Mouse (Mus musculus) midbrain, embryonic 15.5 days (tissue): ENCODE measurements around the gene Pld4. TPM values are rescaled to one million over a fixed set of nuclear protein-coding genes. Genes with fewer than 3 reads are reported as not detected.
"Not testable (repeated sequence)": the region's sequence is repeated elsewhere in the genome, so short reads cannot be mapped to it uniquely, and the experiment has no call there.

Experiments
- ATAC-seq: fragments of 200-750 bp; cut with Nextera tagmentation; replicated peaks from 2 replicates; pipeline ENCODE4 v1.8.0; 2017; ENCODE audit warnings: moderate TSS enrichment
- H3K27ac ChIP-seq: fragments of 300-500 bp; sonication (generic); 2 replicates; pipeline ENCODE4 v1.5.1; 2015; ENCODE audit warnings: mild to moderate bottlenecking, inconsistent platforms
- H3K27me3 ChIP-seq: fragments of 300-500 bp; sonication (generic); replicated peaks from 2 replicates; pipeline ENCODE4 v1.6.1; 2015; ENCODE audit warnings: inconsistent platforms
- H3K36me3 ChIP-seq: fragments of 300-500 bp; sonication (generic); replicated peaks from 2 replicates; pipeline ENCODE4 v1.6.1; 2015; ENCODE audit warnings: inconsistent platforms
- H3K4me1 ChIP-seq: fragments of 300-500 bp; sonication (generic); 2 replicates; pipeline ENCODE4 v1.6.1; 2015; ENCODE audit warnings: inconsistent platforms
- H3K4me2 ChIP-seq: fragments of 300-500 bp; sonication (generic); 2 replicates; pipeline ENCODE4 v1.6.1; 2015; ENCODE audit warnings: inconsistent platforms, mild to moderate bottlenecking, moderate library complexity
- H3K4me3 ChIP-seq: fragments of 300-500 bp; sonication (generic); 2 replicates; pipeline ENCODE4 v1.5.1; 2015; ENCODE audit warnings: mild to moderate bottlenecking, inconsistent platforms
- H3K9ac ChIP-seq: fragments of 300-500 bp; sonication (generic); 2 replicates; pipeline ENCODE4 v1.6.1; 2015; ENCODE audit warnings: mild to moderate bottlenecking, inconsistent platforms
- H3K9me3 ChIP-seq: fragments of 300-500 bp; sonication (generic); 2 replicates; pipeline ENCODE4 v1.6.1; 2016; ENCODE audit warnings: inconsistent platforms
- WGBS: fragments of 180-500 bp; shearing (Covaris S2); methylation state at CpG from one replicate; pipeline ENCODE4 v1.1.7; 2015; ENCODE audit warnings: mixed read lengths; 5-methylcytosine and 5-hydroxymethylcytosine counted together
- microRNA-seq: library from miRNA; unstranded; fragments of <30 nt; microRNA quantifications from one replicate; pipeline ENCODE4, GENCODE M21; 2016
- polyA plus RNA-seq: library from polyadenylated mRNA; unstranded; fragments of >200 nt; fragmentation: Nextera tagmentation; extraction: Ambion mirVana; gene quantifications from 2 replicates; pipeline ENCODE4 v1.2.1, GENCODE M21; 2015

Gene Pld4
- polyA plus RNA-seq, 1 experiment from 2014 or later, result 7.3 TPM

GRCm38 (mm10) chr12:112813370-112813769 is 52.9 kb downstream of the Pld4 start:
- Histone ChIP-seq H3K9me3 (no peaks in the 10 kb centered on the region), H3K27me3 (no peaks in the 10 kb centered on the region), H3K4me2 (no peak overlapping the region), H3K9ac (no peak overlapping the region), H3K27ac (no peak overlapping the region), H3K4me3 (no peak overlapping the region), H3K4me1 (peaks cover 12% of the 10 kb centered on the region), H3K36me3 (peaks cover 8% of the 10 kb centered on the region)
- 79% methylated on average over 7 of the region's 7 CpGs for WGBS
- no peak for ATAC-seq

- no peaks in the 10 kb centered on the region for H3K27me3 ChIP-seq
- H3K9ac ChIP-seq, result no peak overlapping the region
- no peak overlapping the region for H3K4me2 ChIP-seq
- H3K4me1 ChIP-seq, result peaks cover 4% of the 10 kb centered on the region; the same call in 1 of the 2 replicates
- peaks cover 13% of the 10 kb centered on the region for H3K36me3 ChIP-seq
- H3K9me3 ChIP-seq, result no peaks in the 10 kb centered on the region
- WGBS, result 77% methylated on average over 14 of the region's 14 CpGs
- ATAC-seq, result no peak
- H3K27ac ChIP-seq, result no peak overlapping the region
- no peak overlapping the region for H3K4me3 ChIP-seq
Measured at GRCm38 (mm10) chr12:112814682-112815470, 54.4 kb downstream of the Pld4 start.

- no peak overlapping the region for H3K27ac ChIP-seq
- H3K9ac ChIP-seq, result no peak overlapping the region
- no peaks in the 10 kb centered on the region for H3K27me3 ChIP-seq
- H3K4me3 ChIP-seq, result no peak overlapping the region
- peaks cover 23% of the 10 kb centered on the region for H3K36me3 ChIP-seq
- no peak overlapping the region for H3K4me2 ChIP-seq
- 57% methylated on average over 4 of the region's 4 CpGs for WGBS
- H3K4me1 ChIP-seq, result no peaks in the 10 kb centered on the region
- H3K9me3 ChIP-seq, result no peaks in the 10 kb centered on the region
- ATAC-seq, result no peak
Measured at GRCm38 (mm10) chr12:112816294-112816693, 55.8 kb downstream of the Pld4 start.

- H3K4me3 ChIP-seq, result not testable (repeated sequence)
Measured at GRCm38 (mm10) chr12:112816866-112817265, 56.4 kb downstream of the Pld4 start.

More at GRCm38 (mm10) chr12:112816866-112817265, 56.4 kb downstream of the Pld4 start:
- not testable (repeated sequence) for H3K4me1 ChIP-seq, H3K9me3 ChIP-seq, H3K4me2 ChIP-seq, H3K27ac ChIP-seq, H3K9ac ChIP-seq, ATAC-seq, H3K27me3 ChIP-seq
- peaks cover 29% of the 10 kb centered on the region for H3K36me3 ChIP-seq
- 85% methylated on average over 7 of the region's 7 CpGs for WGBS

Small RNA genes within 50 kb of the gene (microRNA-seq; reads per million reads assigned to microRNA genes)
- gene Mir6940, result 1.7 reads per million

Other genes with a start within 250 kb of the Pld4 start
- gene Tmem179, start 243.9 kb upstream of the Pld4 start, polyA plus RNA-seq, result 87.0 and 90.2 TPM in 2 replicates
- 1.0 and 2.4 TPM in 2 replicates for gene Inf2, start 171.9 kb upstream of the Pld4 start, polyA plus RNA-seq
- gene Adssl1, start 140.6 kb upstream of the Pld4 start, polyA plus RNA-seq, result 3.1 and 3.6 TPM in 2 replicates
- 51.2 and 59.2 TPM in 2 replicates for gene Siva1, start 116.0 kb upstream of the Pld4 start, polyA plus RNA-seq
- 139 and 162 TPM in 2 replicates for gene Akt1, start 85.8 kb upstream of the Pld4 start, polyA plus RNA-seq
- 1.9 and 2.5 TPM in 2 replicates for gene Zbtb42, start 81.8 kb upstream of the Pld4 start, polyA plus RNA-seq
- 51.0 and 53.7 TPM in 2 replicates for gene Cep170b, start 40.2 kb upstream of the Pld4 start, polyA plus RNA-seq
- gene Ahnak2, start 42.0 kb downstream of the Pld4 start, polyA plus RNA-seq, result 1.1 and 1.3 TPM in 2 replicates
- 24.4 and 25.1 TPM in 2 replicates for gene Clba1, start 48.3 kb downstream of the Pld4 start, polyA plus RNA-seq
- gene Cdca4, start 68.8 kb downstream of the Pld4 start, polyA plus RNA-seq, result 44.1 and 50.1 TPM in 2 replicates
- gene Gpr132, start 107.6 kb downstream of the Pld4 start, polyA plus RNA-seq, result 0.06 and 0.11 TPM in 2 replicates
- gene Jag2, start 169.1 kb downstream of the Pld4 start, polyA plus RNA-seq, result 16.4 and 18.4 TPM in 2 replicates
- 60.6 and 60.8 TPM in 2 replicates for gene Nudt14, start 181.5 kb downstream of the Pld4 start, polyA plus RNA-seq
- 57.4 and 60.2 TPM in 2 replicates for gene Btbd6, start 215.8 kb downstream of the Pld4 start, polyA plus RNA-seq
- gene Brf1, start 240.0 kb downstream of the Pld4 start, polyA plus RNA-seq, result 56.0 and 58.5 TPM in 2 replicates